Mouse (Mus musculus) bone marrow, adult 2 months (tissue): ENCODE measurements around the gene Srxn1. TPM values are rescaled to one million over a fixed set of nuclear protein-coding genes. Genes with fewer than 3 reads are reported as not detected.

ENCODE experiments used
- H3K27ac ChIP-seq: fragments of 200-500 bp; 2 replicates; pipeline ENCODE4 v1.5.1; 2012; ENCODE audit warnings: low read depth, mild to moderate bottlenecking, control low read depth, inconsistent platforms, low read length; ENCODE audit not compliant: control insufficient read depth, poor library complexity, insufficient read depth
- H3K4me1 ChIP-seq: fragments of 200-500 bp; 2 replicates; pipeline ENCODE4 v1.6.1; 2011; ENCODE audit warnings: low read length; ENCODE audit not compliant: control insufficient read depth, insufficient read depth
- H3K4me3 ChIP-seq: fragments of 200-500 bp; replicated peaks from 2 replicates; pipeline ENCODE3; 2011; ENCODE audit warnings: mild to moderate bottlenecking, low read depth, low read length, control low read depth; ENCODE audit not compliant: control insufficient read depth
- CTCF ChIP-seq: fragments of 200-500 bp; IDR thresholded peaks from 2 replicates; pipeline ENCODE4 v1.5.1; 2011; ENCODE audit warnings: low read length, control low read depth; ENCODE audit not compliant: control insufficient read depth, insufficient read depth
- POLR2A ChIP-seq: fragments of 200-500 bp; IDR thresholded peaks from 2 replicates; pipeline ENCODE4 v1.6.1; 2011; ENCODE audit warnings: low read depth, mild to moderate bottlenecking, control low read depth, low read length, borderline replicate concordance; ENCODE audit not compliant: control insufficient read depth
- WGBS: fragments of 180-500 bp; shearing (Covaris S2); methylation state at CpG from one replicate; pipeline ENCODE4 v1.1.7; 2018; 5-methylcytosine and 5-hydroxymethylcytosine counted together
- polyA plus RNA-seq: library from polyadenylated mRNA; stranded (reverse); fragments of >200 nt; gene quantifications from 2 replicates; pipeline ENCODE4 v1.2.4, GENCODE M21; 2011; ENCODE audit warnings: low replicate concordance; ENCODE audit not compliant: missing spikeins, insufficient read depth, insufficient read length

Gene Srxn1
- polyA plus RNA-seq, 1 experiment: 11.6 TPM

DNA sequence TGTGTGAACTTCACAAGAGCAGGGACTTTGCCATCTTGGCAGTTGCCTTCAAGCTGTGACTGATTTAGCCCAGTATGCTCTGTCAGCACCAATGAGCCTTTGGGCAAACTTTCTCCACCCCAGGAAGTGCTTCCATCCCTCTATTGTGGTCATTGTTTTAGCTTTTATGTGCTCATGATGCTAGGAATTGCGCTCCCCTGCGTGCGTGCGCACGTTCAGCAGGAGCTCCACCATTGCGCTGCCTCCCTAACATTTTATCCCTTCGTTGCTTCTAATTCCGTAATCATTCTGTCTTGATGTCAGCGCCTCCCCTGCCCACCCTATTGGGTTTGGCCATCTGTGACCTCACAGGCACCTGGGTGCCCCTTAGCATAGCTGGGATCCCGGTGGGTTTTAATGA is 1.3 kb downstream of the Srxn1 start:
- WGBS: 95% methylated on average over 10 of the region's 10 CpGs
- H3K27ac ChIP-seq: no peak overlapping the region

DNA sequence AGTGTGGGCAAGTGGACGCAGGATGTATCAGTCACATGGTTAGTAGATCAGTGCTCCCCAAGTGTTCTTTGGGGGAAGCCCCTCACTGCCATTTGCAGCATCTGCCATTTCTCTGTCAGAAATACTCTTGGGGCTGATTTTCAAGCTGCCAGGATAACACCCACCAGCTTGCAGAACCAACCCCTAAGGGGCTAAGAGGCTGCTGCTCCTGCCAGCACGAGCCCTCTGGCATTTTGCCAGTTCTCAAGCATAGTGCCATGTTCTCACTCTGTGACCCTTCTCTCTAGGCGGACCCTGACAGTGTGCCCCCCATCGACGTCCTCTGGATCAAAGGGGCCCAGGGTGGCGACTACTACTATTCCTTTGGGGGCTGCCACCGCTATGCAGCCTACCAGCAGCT is 3.4 kb downstream of the Srxn1 start:
- H3K4me3 ChIP-seq: no peak overlapping the region
- TF ChIP-seq CTCF (no peak), POLR2A (no peak)
- no peak overlapping the region for H3K27ac ChIP-seq
- no peaks in the 10 kb centered on the region for H3K4me1 ChIP-seq
- WGBS: 74% methylated on average over 7 of the region's 7 CpGs

More for the DNA sequence above, 1.3 kb downstream of the Srxn1 start:
- no peak for TF ChIP-seq POLR2A
- TF ChIP-seq CTCF: no peak
- H3K4me1 ChIP-seq: no peaks in the 10 kb centered on the region
- H3K4me3 ChIP-seq: peak overlapping the region; percentile 40

DNA sequence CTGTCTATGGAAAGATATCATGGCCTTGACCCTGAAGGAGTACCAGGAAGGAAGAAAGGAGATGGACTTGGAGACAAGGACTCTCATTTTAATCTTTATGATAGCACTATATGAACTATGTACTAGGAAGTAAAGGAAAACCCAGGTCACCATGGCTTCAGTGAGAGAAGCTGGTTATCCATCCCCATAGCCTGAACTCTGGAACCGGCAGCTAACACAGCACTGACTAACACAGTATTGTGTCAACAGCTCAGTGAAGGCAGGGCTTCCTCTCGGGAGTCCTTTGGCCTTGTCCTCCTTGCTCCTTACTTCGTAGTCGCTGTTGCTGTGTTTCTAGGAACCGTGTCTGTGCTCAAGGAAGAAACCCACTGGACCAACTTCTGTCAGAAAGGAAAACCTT is 4.1 kb downstream of the Srxn1 start:
- Histone ChIP-seq H3K4me1 (no peaks in the 10 kb centered on the region), H3K27ac (no peak overlapping the region), H3K4me3 (no peak overlapping the region)
- WGBS: 82% methylated on average over 5 of the region's 5 CpGs
- no peak for TF ChIP-seq POLR2A
- no peak for TF ChIP-seq CTCF

DNA sequence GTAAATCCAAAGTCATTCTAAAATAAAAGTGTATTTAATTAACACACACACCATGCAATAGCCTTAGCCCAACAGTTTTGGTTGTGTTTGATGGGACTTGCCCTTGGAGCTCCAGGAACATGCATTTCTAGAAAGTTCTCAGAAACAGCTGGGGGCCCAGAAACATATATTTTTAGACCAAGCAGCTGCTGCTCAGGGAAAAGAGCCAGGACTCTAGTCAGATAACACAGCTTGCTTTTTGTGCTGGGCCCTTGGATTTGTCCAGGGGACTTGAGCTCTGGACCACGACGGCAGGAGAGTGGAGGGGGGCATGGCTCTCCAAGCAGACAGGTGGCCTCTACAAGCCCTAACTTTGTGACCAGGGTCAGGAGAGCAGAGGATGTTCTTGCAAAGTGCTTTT is 6.0 kb downstream of the Srxn1 start:
- Histone ChIP-seq H3K27ac (no peak overlapping the region), H3K4me1 (no peaks in the 10 kb centered on the region), H3K4me3 (no peak overlapping the region)
- TF ChIP-seq CTCF: no peak
- no peak for TF ChIP-seq POLR2A
- 63% methylated on average over 2 of the region's 2 CpGs for WGBS

DNA sequence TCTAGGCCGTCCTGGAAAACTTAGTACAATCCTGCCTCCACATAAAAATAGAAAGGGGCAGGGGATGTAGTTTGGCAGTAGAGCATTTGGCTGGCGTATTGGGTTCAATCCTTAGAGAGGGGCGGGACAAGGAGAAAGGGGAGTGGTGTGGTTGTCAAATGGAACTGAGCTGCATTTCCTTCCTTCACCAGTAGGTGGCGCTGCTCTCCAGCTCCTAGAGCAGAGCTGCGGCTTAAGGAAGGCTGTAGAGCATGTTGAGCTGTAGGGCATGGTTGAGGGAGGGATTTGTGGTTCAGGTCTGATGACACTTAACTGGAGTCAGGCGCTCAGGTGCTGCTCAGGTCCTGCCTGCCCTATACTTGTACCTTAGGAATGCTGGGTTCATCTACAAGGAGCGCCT is 6.6 kb downstream of the Srxn1 start:
- WGBS: 9% methylated on average over 7 of the region's 7 CpGs
- TF ChIP-seq POLR2A: no peak
- peak; percentile 100 for TF ChIP-seq CTCF
- no peaks in the 10 kb centered on the region for H3K4me1 ChIP-seq

DNA sequence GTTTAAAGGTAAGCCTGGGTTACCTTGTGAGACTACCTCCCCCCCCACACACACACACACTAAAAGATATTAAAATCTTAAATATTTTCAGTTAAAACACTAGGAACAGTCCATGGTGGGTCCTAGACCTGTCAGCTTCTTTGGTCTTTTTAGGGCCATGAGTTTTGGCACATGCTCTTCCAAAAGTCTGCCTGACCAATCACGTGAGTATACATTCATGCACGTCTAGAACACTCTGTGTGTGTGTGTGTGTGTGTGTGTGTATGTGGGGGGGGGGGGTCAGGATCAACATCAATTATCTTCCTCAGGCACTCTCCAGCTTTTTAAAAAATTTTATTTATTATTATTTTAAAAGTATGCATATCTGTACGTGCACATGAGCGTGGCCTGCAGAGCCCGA is 7.2 kb downstream of the Srxn1 start:
- WGBS: 61% methylated on average over 5 of the region's 5 CpGs
- Histone ChIP-seq H3K4me1 (no peaks in the 10 kb centered on the region), H3K4me3 (no peak overlapping the region), H3K27ac (no peak overlapping the region)
- TF ChIP-seq CTCF (no peak), POLR2A (no peak)

More for the DNA sequence above, 6.6 kb downstream of the Srxn1 start:
- H3K4me3 ChIP-seq: no peak overlapping the region
- H3K27ac ChIP-seq: no peak overlapping the region

DNA sequence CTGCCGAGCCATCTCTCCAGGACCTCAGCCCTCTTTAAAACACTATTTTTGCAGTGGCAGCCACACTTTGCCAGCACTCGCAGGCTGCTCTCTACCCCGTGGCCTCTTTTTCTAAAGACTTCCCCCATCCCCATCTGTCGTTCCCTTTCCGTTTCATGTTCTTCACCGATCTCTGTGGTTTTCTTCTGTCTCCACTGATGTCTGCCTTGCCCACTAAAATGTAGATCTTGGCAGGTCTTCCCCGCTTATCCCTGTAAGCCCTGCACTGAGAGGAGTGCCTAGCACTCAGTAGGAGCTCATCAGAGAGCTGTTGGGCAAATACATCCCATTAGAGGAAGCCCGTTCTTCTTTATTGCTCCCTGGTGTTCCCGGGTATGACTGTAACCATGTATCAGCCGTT is 7.7 kb downstream of the Srxn1 start:
- TF ChIP-seq POLR2A (no peak), CTCF (no peak)
- 11% methylated on average over 10 of the region's 10 CpGs for WGBS
- Histone ChIP-seq H3K27ac (no peak overlapping the region), H3K4me1 (no peaks in the 10 kb centered on the region), H3K4me3 (no peak overlapping the region)

DNA sequence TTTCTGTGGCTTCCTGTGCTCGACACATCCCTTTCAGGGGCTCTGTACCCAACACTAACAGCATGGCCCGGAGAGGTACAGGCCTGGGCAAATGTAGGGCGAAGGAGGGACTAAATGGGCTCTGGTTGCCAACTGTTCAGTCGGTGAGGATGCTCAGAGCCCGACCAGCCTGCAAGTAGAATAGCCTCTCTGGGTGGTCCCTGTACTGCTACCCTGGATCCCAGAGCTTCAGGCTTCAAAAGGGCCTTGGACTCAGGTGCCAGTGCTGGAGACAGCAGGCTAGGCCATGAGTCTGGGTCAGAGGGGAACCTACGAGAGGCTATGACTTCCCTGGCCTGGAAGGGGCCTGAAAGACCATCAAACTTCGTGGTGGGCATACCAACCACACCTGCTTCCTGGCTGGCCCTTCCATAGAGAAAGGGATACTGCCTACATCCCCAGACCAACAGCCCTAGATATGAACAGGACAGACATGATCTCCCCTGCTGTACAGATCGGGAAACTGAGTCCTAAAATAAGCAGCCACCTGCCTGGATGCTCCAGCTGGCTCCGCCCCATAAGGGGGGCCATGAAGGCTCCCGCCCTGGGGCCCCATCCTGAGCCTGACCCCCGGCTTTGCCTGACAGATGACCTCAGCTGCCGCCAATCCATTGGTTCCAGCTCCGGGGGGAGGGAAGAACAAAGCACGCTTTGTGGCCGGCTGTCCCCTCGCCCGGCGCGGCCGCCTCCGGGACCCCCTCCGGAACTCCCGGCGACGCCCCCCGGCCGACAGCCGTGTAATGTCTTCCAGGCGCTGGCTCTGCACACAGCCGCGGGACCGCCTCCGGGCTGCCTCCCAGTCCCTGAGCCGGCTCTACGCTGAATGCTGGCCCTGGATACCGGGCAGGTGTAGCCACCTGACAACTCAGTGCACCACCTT is 9.0 kb downstream of the Srxn1 start:
- WGBS: 31% methylated on average over 36 of the region's 36 CpGs
- TF ChIP-seq POLR2A: no peak
- no peak for TF ChIP-seq CTCF
- no peak overlapping the region for H3K27ac ChIP-seq
- H3K4me1 ChIP-seq: no peaks in the 10 kb centered on the region
- H3K4me3 ChIP-seq: no peak overlapping the region
